Mouse (Mus musculus): ENCODE results near the gene Lrfn1.

DNA sequence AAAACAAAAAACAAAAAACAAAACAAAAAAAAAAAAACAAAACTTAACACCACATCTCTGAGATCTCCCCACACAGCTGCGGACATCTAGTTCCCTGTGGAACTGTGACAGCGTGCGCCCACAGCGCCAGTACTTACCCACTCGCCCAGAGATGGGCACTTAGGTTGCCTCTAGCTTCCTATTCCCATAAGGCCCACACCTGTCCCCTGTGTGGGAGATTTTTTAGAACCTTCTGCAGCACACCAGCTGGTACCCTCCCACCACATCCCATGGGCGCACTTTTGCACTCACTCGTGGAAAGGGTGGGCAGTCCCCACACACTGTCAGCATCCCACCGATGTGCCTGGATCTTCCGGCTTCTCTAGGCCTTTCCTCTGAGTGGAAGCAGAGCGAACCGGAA, 31.1 kb downstream of the Lrfn1 start:
- TF ChIP-seq CTCF (IDR thresholded peaks at IDR 0.05; ENCODE audit: low read depth, low read length): no peak
- TF ChIP-seq GATA2 (IDR thresholded peaks at IDR 0.05; ENCODE audit: borderline replicate concordance, low read depth, low read length): no peak
